Mouse (Mus musculus) stomach, postnatal 0 days (tissue): ENCODE results near the gene Dazap1. TPM values are rescaled to one million over a fixed set of nuclear protein-coding genes. Genes with fewer than 3 reads are reported as not detected.

ENCODE experiments used
- ATAC-seq: fragments of 200-750 bp; cut with Nextera tagmentation; 2 replicates; pipeline ENCODE4 v1.8.0; 2017; ENCODE audit not compliant: low FRiP score, low TSS enrichment
- DNase-seq: peaks from one replicate; pipeline ENCODE4 v3.0.0-alpha.2; 2016; ENCODE audit warnings: low spot score
- H3K27ac ChIP-seq: fragments of 300-500 bp; sonication (generic); replicated peaks from 2 replicates; pipeline ENCODE4 v1.5.1; 2014; ENCODE audit warnings: mild to moderate bottlenecking, control low read depth
- H3K27me3 ChIP-seq: fragments of 300-500 bp; sonication (generic); 2 replicates; pipeline ENCODE4 v1.6.1; 2014; ENCODE audit warnings: low read length; ENCODE audit not compliant: control insufficient read depth, insufficient read depth
- H3K36me3 ChIP-seq: fragments of 300-500 bp; sonication (generic); 2 replicates; pipeline ENCODE4 v1.6.1; 2014; ENCODE audit warnings: low read length, mixed read lengths; ENCODE audit not compliant: control insufficient read depth, insufficient read depth
- H3K4me1 ChIP-seq: fragments of 300-500 bp; sonication (generic); replicated peaks from 2 replicates; pipeline ENCODE4 v1.6.1; 2014; ENCODE audit warnings: antibody characterized with exemption; ENCODE audit not compliant: control insufficient read depth, insufficient read depth
- H3K4me2 ChIP-seq: fragments of 300-500 bp; sonication (generic); replicated peaks from 2 replicates; pipeline ENCODE4 v1.6.1; 2014; ENCODE audit warnings: low read depth, mild to moderate bottlenecking, control low read depth, moderate library complexity
- H3K4me3 ChIP-seq: fragments of 300-500 bp; sonication (generic); 2 replicates; pipeline ENCODE4 v1.5.1; 2014; ENCODE audit warnings: low read depth, low read length, control low read depth
- H3K9ac ChIP-seq: fragments of 300-500 bp; sonication (generic); 2 replicates; pipeline ENCODE4 v1.6.1; 2014; ENCODE audit warnings: mild to moderate bottlenecking, low read length, control low read depth, mixed read lengths
- H3K9me3 ChIP-seq: fragments of 300-500 bp; sonication (generic); 2 replicates; pipeline ENCODE4 v1.6.1; 2016; ENCODE audit warnings: low read length; ENCODE audit not compliant: control insufficient read depth
- CTCF ChIP-seq: IDR thresholded peaks from 2 replicates; pipeline ENCODE4 v1.5.1; 2016; ENCODE audit warnings: antibody characterized with exemption, low read depth, mild to moderate bottlenecking, moderate library complexity
- EP300 ChIP-seq: optimal IDR thresholded peaks from 2 replicates; pipeline ENCODE3; 2016; ENCODE audit warnings: antibody characterized with exemption
- WGBS: fragments of 180-500 bp; shearing (Covaris S2); extraction: QIAGEN DNeasy Blood & Tissue Kit; methylation state at CpG from one replicate; pipeline ENCODE4 v1.1.7; 2014; 5-methylcytosine and 5-hydroxymethylcytosine counted together
- polyA plus RNA-seq: library from polyadenylated mRNA; unstranded; fragments of >200 nt; fragmentation: Nextera tagmentation; extraction: Ambion mirVana; gene quantifications from 2 replicates; pipeline ENCODE4 v1.2.1, GENCODE M21; 2015

Gene Dazap1
- polyA plus RNA-seq, 1 experiment from 2014 or later: 27.4 TPM

GRCm38 (mm10) chr10:80315315-80315714, 54.0 kb downstream of the Dazap1 start:
- TF ChIP-seq EP300 (no peak), CTCF (no peak)
- 50% methylated on average over 27 of the region's 27 CpGs for WGBS

GRCm38 (mm10) chr10:80316359-80316781, 55.1 kb downstream of the Dazap1 start:
- Histone ChIP-seq H3K9ac (no peak overlapping the region), H3K9me3 (no peaks in the 10 kb centered on the region), H3K4me2 (no peak overlapping the region), H3K4me3 (no peak overlapping the region), H3K27me3 (0 out of 2 replicates have a peak, but pooled peaks cover 9% of the 10 kb centered on the region), H3K36me3 (peaks cover 8% of the 10 kb centered on the region; the same call in 1 of the 2 replicates), H3K27ac (no peak overlapping the region), H3K4me1 (peaks cover 3% of the 10 kb centered on the region; the same call in 1 of the 2 replicates)
- TF ChIP-seq EP300: no peak
- TF ChIP-seq CTCF: no peak
- ATAC-seq (peak; percentile 21; the same call in 1 of the 2 replicates), DNase-seq (peak; percentile 67)
- WGBS: 27% methylated on average over 11 of the region's 11 CpGs

More at GRCm38 (mm10) chr10:80315315-80315714, 54.0 kb downstream of the Dazap1 start:
- Histone ChIP-seq H3K27ac (no peak overlapping the region), H3K4me3 (no peak overlapping the region), H3K4me2 (no peak overlapping the region), H3K9me3 (no peaks in the 10 kb centered on the region), H3K9ac (no peak overlapping the region), H3K36me3 (peaks cover 8% of the 10 kb centered on the region; the same call in 1 of the 2 replicates), H3K27me3 (0 out of 2 replicates have a peak, but pooled peaks cover 9% of the 10 kb centered on the region), H3K4me1 (peaks cover 3% of the 10 kb centered on the region; the same call in 1 of the 2 replicates)
- DNase-seq (no peak), ATAC-seq (no peak)

- WGBS: 55% methylated on average over 10 of the region's 10 CpGs
- H3K36me3 ChIP-seq: peaks cover 8% of the 10 kb centered on the region; the same call in 1 of the 2 replicates
- H3K27ac ChIP-seq: no peak overlapping the region
- ATAC-seq: no peak
- H3K9ac ChIP-seq: no peak overlapping the region
- H3K4me2 ChIP-seq: no peak overlapping the region
- no peak for DNase-seq
- peaks cover 3% of the 10 kb centered on the region; the same call in 1 of the 2 replicates for H3K4me1 ChIP-seq
- TF ChIP-seq EP300: no peak
- no peak for TF ChIP-seq CTCF
- no peaks in the 10 kb centered on the region for H3K9me3 ChIP-seq
- H3K4me3 ChIP-seq: no peak overlapping the region
- 0 out of 2 replicates have a peak, but pooled peaks cover 9% of the 10 kb centered on the region for H3K27me3 ChIP-seq
Observed at GRCm38 (mm10) chr10:80317011-80317410, 55.7 kb downstream of the Dazap1 start.

GRCm38 (mm10) chr10:80320340-80320760, 59.1 kb downstream of the Dazap1 start, which contains the start of gene 2310011J03Rik:
Gene 2310011J03Rik (minus strand): TSS chr10:80320537.
- TF ChIP-seq CTCF (no peak), EP300 (no peak)
- WGBS: under 1% methylated on average over 32 of the region's 34 CpGs
- peak; percentile 57 for ATAC-seq
- peak within 1 kb of the TSS; percentile 86 for H3K27ac ChIP-seq
- H3K4me3 ChIP-seq: peak within 1 kb of the TSS; percentile 76
- peaks cover 8% of the 10 kb centered on the region; the same call in 1 of the 2 replicates for H3K36me3 ChIP-seq
- H3K4me1 ChIP-seq: peaks cover 8% of the 10 kb centered on the region; the same call in 1 of the 2 replicates
- H3K9me3 ChIP-seq: no peaks in the 10 kb centered on the region
- peak within 1 kb of the TSS; percentile 86 for H3K9ac ChIP-seq
- H3K4me2 ChIP-seq: peak within 1 kb of the TSS; percentile 85
- no peaks in the 10 kb centered on the region for H3K27me3 ChIP-seq
- DNase-seq: peak; percentile 94

GRCm38 (mm10) chr10:80321014-80321669, 59.9 kb downstream of the Dazap1 start:
- peaks cover 8% of the 10 kb centered on the region; the same call in 1 of the 2 replicates for H3K4me1 ChIP-seq
- DNase-seq (no peak), ATAC-seq (no peak)
- TF ChIP-seq CTCF: no peak
- TF ChIP-seq EP300: no peak
- H3K36me3 ChIP-seq: peaks cover 8% of the 10 kb centered on the region; the same call in 1 of the 2 replicates
- H3K27ac ChIP-seq: no peak overlapping the region
- no peaks in the 10 kb centered on the region for H3K9me3 ChIP-seq
- no peaks in the 10 kb centered on the region for H3K27me3 ChIP-seq
- H3K4me2 ChIP-seq: no peak overlapping the region
- no peak overlapping the region for H3K4me3 ChIP-seq
- H3K9ac ChIP-seq: no peak overlapping the region
- WGBS: 67% methylated on average over 6 of the region's 6 CpGs
